Mouse (Mus musculus) midbrain, embryonic 13.5 days (tissue): ENCODE results near the gene Gm10037. TPM values are rescaled to one million over a fixed set of nuclear protein-coding genes. Genes with fewer than 3 reads are reported as not detected.
A peak's percentile ranks its signal among the peaks of the same experiment; 100 is the strongest.
"Not testable (repeated sequence)": the region's sequence is repeated elsewhere in the genome, so short reads cannot be mapped to it uniquely, and the experiment has no call there.

Experiments
- ATAC-seq: fragments of 200-750 bp; cut with Nextera tagmentation; 2 replicates; pipeline ENCODE4 v1.8.0; 2017; ENCODE audit warnings: mild to moderate bottlenecking, moderate TSS enrichment, moderate library complexity
- H3K27ac ChIP-seq: fragments of 300-500 bp; sonication (generic); 2 replicates; pipeline ENCODE4 v1.5.1; 2015; ENCODE audit warnings: inconsistent platforms, mild to moderate bottlenecking, moderate library complexity
- H3K27me3 ChIP-seq: fragments of 300-500 bp; sonication (generic); 2 replicates; pipeline ENCODE4 v1.6.1; 2015; ENCODE audit warnings: mild to moderate bottlenecking, inconsistent platforms
- H3K36me3 ChIP-seq: fragments of 300-500 bp; sonication (generic); 2 replicates; pipeline ENCODE4 v1.6.1; 2015; ENCODE audit warnings: mild to moderate bottlenecking, inconsistent platforms
- H3K4me1 ChIP-seq: fragments of 300-500 bp; sonication (generic); replicated peaks from 2 replicates; pipeline ENCODE4 v1.6.1; 2015; ENCODE audit warnings: inconsistent platforms
- H3K4me2 ChIP-seq: fragments of 300-500 bp; sonication (generic); replicated peaks from 2 replicates; pipeline ENCODE4 v1.6.1; 2015; ENCODE audit warnings: moderate library complexity, mild to moderate bottlenecking, inconsistent platforms
- H3K4me3 ChIP-seq: fragments of 300-500 bp; sonication (generic); replicated peaks from 2 replicates; pipeline ENCODE4 v1.5.1; 2015; ENCODE audit warnings: mild to moderate bottlenecking, inconsistent platforms
- H3K9ac ChIP-seq: fragments of 300-500 bp; sonication (generic); replicated peaks from 2 replicates; pipeline ENCODE4 v1.6.1; 2015; ENCODE audit warnings: mild to moderate bottlenecking, inconsistent platforms
- H3K9me3 ChIP-seq: fragments of 300-500 bp; sonication (generic); 2 replicates; pipeline ENCODE4 v1.6.1; 2016; ENCODE audit warnings: mild to moderate bottlenecking, inconsistent platforms
- WGBS: fragments of 180-500 bp; shearing (Covaris S2); methylation state at CpG from one replicate; pipeline ENCODE4 v1.1.7; 2015; 5-methylcytosine and 5-hydroxymethylcytosine counted together
- polyA plus RNA-seq: library from polyadenylated mRNA; unstranded; fragments of >200 nt; fragmentation: Nextera tagmentation; extraction: Ambion mirVana; gene quantifications from 2 replicates; pipeline ENCODE4 v1.2.1, GENCODE M21; 2015

Gene Gm10037
- polyA plus RNA-seq: 5.4 and 6.9 TPM in 2 replicates

DNA sequence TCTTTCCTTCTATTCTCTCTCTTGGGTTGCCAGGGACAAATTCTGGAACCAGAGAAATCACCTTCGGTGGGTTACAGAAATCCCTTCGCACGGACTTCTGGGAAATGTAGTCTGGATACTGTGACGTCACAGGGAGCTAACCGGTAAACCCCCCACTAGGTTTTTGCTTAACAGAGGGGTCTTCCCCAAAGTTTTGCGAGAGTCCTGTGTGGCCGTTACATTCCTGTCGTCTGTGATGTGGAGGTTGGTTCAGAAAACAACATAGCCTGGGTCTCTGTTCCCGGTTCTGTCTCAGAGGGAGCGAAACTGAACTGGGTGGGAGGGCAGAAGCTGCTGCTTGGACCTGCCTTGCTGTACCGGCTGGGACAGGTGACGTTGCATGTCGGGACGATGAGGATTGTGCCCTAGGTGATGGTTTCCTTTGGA lies at the start of gene Gm10037:
Gene Gm10037, plus strand, starts transcription at position 196 of the 426 bp plus-strand sequence.
- H3K27ac ChIP-seq: no peak within 1 kb of the TSS
- peak; percentile 82 for ATAC-seq
- peak within 1 kb of the TSS; percentile 59 for H3K4me3 ChIP-seq
- 1% methylated on average over 14 of the region's 14 CpGs for WGBS
- H3K4me2 ChIP-seq: peak within 1 kb of the TSS; percentile 66
- H3K9me3 ChIP-seq: peaks cover 3% of the 10 kb centered on the region; the same call in 1 of the 2 replicates
- no peaks in the 10 kb centered on the region for H3K27me3 ChIP-seq
- H3K36me3 ChIP-seq: peaks cover 12% of the 10 kb centered on the region
- peak within 1 kb of the TSS; percentile 67 for H3K9ac ChIP-seq
- peaks cover 5% of the 10 kb centered on the region for H3K4me1 ChIP-seq

DNA sequence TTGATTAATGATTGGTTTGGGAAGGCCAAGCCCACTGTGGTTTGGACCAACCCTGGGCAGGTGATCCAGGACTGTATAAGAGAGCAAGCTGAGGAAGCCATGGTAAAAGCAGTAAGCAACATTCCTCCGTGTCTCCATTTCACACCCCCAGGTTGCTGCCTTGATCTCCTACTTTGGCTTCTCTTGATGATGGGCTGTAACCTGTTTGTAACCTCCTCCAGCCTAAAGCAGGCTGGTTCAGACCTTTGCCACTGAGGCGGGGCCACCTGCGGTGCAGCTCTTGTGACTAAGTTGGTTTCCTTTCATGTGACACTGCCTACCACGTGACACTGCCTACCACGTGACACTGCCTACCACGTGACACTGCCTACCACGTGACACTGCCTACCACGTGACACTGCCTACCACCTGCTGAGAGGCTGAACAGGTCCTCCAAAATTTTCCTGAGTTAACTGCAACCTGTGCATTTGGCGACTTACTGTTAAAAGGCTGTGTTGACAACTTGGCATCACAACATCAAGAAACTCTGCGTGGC lies 38.9 kb upstream of the Gm10037 start:
- Histone ChIP-seq H3K36me3 (peaks cover 8% of the 10 kb centered on the region), H3K9ac (no peak overlapping the region), H3K4me3 (no peak overlapping the region), H3K27ac (no peak overlapping the region), H3K4me2 (no peak overlapping the region), H3K27me3 (no peaks in the 10 kb centered on the region), H3K4me1 (no peaks in the 10 kb centered on the region), H3K9me3 (peaks cover 3% of the 10 kb centered on the region; the same call in 1 of the 2 replicates)
- 92% methylated on average over 10 of the region's 10 CpGs for WGBS
- no peak for ATAC-seq

DNA sequence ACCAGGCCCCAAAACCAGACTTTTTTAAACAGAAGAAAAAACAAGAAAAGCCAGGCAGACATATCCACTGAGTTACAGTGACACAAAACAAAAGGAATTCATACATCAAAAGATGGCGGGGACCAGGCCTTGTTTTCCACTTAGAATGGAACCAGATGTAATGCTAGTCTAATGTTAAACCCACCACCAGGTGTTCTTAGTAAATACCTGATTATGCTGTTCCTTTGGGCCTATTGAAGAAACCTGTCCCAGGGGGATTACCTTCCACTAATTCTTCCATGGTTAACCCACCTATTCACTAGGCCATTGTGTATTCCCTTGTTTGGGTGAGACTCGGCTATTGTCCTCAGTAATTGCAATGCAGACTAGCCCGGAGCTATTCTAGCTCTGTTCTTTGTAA lies 32.3 kb upstream of the Gm10037 start:
- no peak for ATAC-seq
- Histone ChIP-seq H3K27me3 (no peaks in the 10 kb centered on the region), H3K9ac (no peak overlapping the region), H3K4me1 (no peaks in the 10 kb centered on the region), H3K4me3 (no peak overlapping the region), H3K36me3 (no peaks in the 10 kb centered on the region), H3K27ac (no peak overlapping the region), H3K4me2 (no peak overlapping the region), H3K9me3 (no peaks in the 10 kb centered on the region)
- WGBS: 65% methylated on average over 3 of the region's 3 CpGs

DNA sequence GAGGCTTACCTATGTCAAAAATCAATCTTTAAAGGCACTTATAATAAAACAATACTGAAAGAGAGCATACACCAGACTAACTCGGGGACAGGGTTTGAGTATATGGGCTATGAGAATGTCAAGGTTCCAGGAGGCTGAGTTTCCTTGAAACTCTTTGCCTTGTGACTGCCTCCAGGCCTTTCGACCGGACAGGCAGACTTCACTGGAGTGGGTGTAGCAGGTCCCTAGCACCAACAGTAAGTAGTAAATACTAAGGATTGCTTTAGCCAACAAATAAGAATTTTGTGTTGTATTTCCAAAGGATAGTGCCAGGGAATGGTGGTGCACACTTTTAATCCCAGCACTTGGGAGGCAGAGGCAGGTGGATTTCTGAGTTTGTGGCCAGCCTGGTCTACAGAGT lies 31.8 kb upstream of the Gm10037 start:
- H3K4me1 ChIP-seq, H3K9ac ChIP-seq, H3K9me3 ChIP-seq, H3K36me3 ChIP-seq, H3K4me2 ChIP-seq, ATAC-seq, H3K4me3 ChIP-seq, H3K27ac ChIP-seq, H3K27me3 ChIP-seq: not testable (repeated sequence)
- WGBS: 83% methylated on average over 3 of the region's 3 CpGs

DNA sequence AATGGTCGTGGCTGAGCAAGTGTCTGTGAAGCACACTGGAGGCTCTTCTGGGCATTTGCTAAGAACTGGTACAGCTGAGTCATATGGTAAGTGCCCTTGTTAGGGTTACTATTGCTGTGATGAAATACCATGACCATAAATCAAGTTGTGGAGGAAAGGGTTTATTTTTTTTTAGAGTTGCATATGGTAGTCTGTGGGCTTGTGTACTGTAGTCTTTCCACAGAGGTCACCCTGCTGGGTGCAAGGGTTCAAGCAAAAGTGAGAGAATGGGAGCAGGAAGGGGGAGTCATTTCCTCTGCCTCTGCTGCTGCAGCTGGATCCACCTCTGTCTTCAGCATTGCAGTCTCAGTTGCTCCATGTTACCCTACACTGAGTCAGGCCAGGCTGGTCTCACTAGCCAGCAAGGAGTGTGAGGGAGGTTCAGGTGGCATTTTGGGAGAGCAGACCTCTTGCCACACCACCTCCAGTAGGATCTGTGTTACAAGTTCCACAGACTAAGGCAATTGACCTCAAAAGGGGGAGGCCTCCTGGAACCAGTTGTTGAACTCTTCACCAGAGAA lies 19.2 kb upstream of the Gm10037 start:
- 68% methylated on average over 1 of the region's 1 CpGs for WGBS
- Histone ChIP-seq H3K36me3 (0 out of 2 replicates have a peak, but pooled peaks cover 4% of the 10 kb centered on the region), H3K4me3 (no peak overlapping the region), H3K27me3 (no peaks in the 10 kb centered on the region), H3K4me1 (peaks cover 7% of the 10 kb centered on the region; the same call in 1 of the 2 replicates), H3K27ac (no peak overlapping the region), H3K9ac (no peak overlapping the region), H3K9me3 (no peaks in the 10 kb centered on the region; the same call in 1 of the 2 replicates), H3K4me2 (no peak overlapping the region)
- ATAC-seq: no peak

DNA sequence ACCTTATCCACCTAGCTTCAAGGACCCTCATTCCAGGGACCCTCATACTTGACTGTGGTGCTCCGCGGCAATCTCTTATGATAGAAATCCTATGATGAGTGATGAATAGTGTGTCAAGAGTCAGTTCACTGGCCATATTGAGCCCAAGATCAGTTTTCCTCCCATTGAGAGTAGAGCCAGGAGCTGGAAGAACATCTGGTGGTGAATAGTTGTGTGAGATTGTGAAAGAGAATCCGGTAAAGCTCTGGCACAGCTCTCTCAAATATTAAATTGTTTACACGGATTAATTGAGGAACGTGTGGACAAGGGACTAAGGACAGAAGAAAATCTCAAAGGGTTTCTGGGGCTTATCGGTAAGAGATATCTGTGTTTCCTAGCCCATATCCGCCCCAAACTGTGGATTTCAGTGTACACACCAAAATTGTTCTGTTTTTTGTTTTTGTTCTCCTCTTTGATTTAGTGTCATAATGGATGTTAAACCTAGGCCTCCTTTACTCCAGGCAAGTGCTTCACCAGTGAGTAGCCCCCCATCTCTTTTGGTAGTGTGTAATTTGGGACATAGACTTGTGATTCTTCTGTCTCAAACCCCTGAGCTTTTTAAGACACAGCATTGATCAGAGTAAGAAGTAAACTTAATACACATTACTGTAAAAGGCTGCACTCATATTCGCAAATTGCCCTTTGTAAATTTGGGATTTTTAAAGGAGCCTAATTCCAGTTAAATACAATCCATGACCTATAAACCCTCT lies 17.8 kb upstream of the Gm10037 start:
- H3K4me1 ChIP-seq: peaks cover 7% of the 10 kb centered on the region; the same call in 1 of the 2 replicates
- no peak overlapping the region for H3K9ac ChIP-seq
- H3K4me3 ChIP-seq: peak overlapping the region; percentile 86
- H3K9me3 ChIP-seq: peaks cover 5% of the 10 kb centered on the region
- WGBS: 77% methylated on average over 8 of the region's 8 CpGs
- peak; percentile 59 for ATAC-seq
- H3K36me3 ChIP-seq: peaks cover 10% of the 10 kb centered on the region
- H3K27ac ChIP-seq: no peak overlapping the region
- no peaks in the 10 kb centered on the region for H3K27me3 ChIP-seq
- peak overlapping the region; percentile 72 for H3K4me2 ChIP-seq

DNA sequence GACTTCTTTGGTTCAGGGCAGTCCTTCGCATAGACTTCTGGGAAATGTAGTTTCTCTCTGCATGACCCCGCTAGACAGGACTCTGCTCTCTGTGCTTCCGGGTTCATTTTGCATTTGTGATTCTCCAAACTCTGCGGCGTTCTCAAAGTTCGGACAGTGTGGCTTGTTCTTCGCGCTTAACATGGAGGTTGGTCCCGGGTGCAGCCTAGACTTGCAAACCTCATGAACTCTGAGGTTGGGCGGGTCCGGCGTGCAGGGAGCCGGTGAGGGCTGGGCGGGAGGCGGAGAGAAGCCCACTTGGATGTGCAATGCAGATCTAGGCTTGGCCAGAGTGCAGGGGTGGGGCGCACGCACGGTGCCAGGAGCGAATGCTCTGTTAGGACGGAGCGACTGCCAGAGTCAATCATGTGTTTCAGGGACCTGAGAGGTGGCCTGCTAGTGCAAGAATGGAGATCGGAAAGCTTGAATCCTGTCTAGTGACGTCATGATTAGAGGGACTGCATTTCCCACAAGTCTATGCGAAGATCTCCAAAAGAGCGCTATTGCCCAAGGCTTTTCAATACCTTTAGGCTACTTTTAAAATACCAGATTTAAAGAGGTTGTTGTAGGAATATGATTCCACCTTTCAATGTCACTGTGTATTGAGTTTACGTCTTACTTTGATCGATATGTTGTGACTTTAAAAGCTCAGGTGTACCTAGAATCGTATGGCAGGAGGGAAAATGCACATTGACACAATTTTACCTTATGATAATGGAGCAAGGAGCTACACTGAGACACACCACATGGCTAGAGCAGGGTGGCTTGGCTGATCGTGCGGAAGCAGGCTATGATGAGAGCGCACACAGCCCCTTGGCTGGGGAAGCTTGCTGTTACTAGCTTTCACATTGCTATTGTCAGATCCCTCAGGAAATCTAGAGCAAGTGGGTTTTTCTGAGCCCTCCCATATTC lies 16.9 kb upstream of the Gm10037 start, which contains the start of gene Zfp273:
Gene Zfp273, plus strand, starts transcription at position 31 of the 951 bp plus-strand sequence.
- H3K9ac ChIP-seq: peak within 1 kb of the TSS; percentile 76
- H3K4me2 ChIP-seq: peak within 1 kb of the TSS; percentile 72
- H3K4me3 ChIP-seq: peak within 1 kb of the TSS; percentile 86
- H3K9me3 ChIP-seq: peaks cover 5% of the 10 kb centered on the region
- 4% methylated on average over 31 of the region's 31 CpGs for WGBS
- H3K27me3 ChIP-seq: no peaks in the 10 kb centered on the region
- ATAC-seq: peak; percentile 96
- H3K36me3 ChIP-seq: peaks cover 18% of the 10 kb centered on the region
- peak within 1 kb of the TSS; percentile 78 for H3K27ac ChIP-seq
- H3K4me1 ChIP-seq: peaks cover 7% of the 10 kb centered on the region; the same call in 1 of the 2 replicates

DNA sequence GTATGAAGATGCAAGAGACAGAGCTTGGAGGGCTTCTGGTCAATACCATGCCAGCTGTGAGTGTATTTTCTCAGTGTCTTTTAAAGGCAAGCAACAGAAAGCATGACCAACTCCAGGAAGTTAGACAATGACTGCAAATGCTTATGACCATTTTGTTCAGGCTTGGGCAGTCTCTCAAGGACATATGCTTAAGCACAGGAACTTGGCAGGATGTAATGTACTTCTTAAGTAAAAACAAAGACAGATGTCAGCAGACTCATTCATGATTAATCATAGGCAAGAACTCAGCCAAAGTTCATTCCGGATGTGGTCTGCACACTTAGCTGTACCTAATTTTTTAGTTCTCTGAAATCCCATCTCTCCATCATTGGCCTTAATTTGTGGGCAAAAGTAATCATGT lies 12.3 kb upstream of the Gm10037 start:
- ATAC-seq: no peak
- peaks cover 9% of the 10 kb centered on the region for H3K9me3 ChIP-seq
- no peak overlapping the region for H3K27ac ChIP-seq
- H3K9ac ChIP-seq: no peak overlapping the region
- no peak overlapping the region for H3K4me2 ChIP-seq
- 92% methylated on average over 1 of the region's 1 CpGs for WGBS
- peaks cover 46% of the 10 kb centered on the region for H3K36me3 ChIP-seq
- H3K27me3 ChIP-seq: no peaks in the 10 kb centered on the region
- no peak overlapping the region for H3K4me3 ChIP-seq
- peaks cover 7% of the 10 kb centered on the region; the same call in 1 of the 2 replicates for H3K4me1 ChIP-seq

DNA sequence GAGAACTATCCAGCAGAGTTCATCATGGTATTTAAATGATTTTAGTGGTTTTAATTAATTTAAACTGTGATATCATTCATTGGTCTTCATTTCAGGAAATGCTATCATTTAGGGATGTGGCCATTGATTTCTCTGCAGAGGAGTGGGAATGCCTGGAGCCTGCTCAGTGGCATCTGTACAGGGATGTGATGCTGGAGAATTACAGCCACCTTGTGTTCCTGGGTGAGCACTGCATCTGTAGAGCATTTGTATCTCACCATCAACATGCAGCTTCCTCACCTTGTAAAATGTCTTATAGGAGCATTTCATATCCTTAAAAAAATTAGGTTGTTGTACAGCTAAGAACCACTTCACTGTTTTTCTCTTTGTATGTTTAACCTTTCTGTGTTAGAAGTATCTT lies 2.2 kb downstream of the Gm10037 start:
- H3K4me1 ChIP-seq, H3K4me2 ChIP-seq, H3K9ac ChIP-seq, H3K9me3 ChIP-seq, ATAC-seq, H3K4me3 ChIP-seq, H3K27ac ChIP-seq, H3K36me3 ChIP-seq, H3K27me3 ChIP-seq: not testable (repeated sequence)

DNA sequence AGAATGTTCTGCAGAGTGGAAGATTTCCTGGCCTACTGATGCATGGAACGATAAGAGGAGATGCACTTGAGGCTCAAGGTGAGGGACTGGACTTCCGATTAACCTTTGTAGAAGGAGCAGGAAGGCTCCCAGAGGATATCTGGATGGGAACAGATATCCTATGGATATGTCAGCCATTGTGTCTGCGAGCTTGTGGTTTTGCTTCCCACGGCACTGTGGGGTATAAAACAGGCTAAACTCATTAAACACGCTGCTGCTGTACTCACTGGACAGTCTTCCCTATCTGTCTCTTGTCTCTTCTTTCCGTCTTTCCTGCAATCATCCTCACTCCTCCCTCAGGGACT lies 12.8 kb downstream of the Gm10037 start:
- peak; percentile 6; the same call in 1 of the 2 replicates for ATAC-seq
- H3K27me3 ChIP-seq: no peaks in the 10 kb centered on the region

DNA sequence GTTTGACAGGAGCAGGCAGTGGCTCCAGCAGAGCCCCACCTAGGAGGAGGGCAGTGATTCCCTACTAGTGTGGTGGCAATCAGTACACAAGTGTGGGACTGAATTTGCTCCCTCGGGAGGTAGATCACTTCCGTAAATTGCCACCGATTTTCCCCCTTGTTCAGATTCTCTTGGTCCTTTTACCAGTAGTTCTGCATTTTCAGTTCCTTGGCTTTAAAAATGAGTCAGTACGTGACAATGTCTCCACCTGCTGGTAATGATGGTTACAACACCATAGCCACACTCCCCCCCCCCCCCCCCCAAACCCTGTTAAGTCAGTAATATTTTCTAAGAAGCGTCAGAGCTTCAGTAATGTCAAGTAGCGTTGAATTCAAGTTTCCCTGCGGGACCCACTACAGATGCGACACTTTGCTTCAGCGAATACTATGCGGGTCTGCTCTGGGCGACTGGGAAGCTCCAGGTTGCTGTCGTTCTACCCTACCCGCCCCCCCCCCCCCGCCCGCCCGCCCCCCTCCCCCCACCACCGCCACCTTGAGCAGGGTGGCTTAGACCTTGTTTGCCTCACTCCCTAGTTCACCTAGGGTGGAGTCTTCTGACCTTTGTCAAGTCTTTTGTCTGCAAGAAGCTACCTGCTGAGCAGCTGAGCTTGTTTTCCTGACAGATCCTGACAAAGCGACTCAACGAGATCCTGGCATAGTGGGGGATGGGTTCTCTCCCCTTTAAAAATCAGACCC lies 13.4 kb downstream of the Gm10037 start:
- H3K4me2 ChIP-seq: peak overlapping the region; percentile 54
- no peaks in the 10 kb centered on the region for H3K9me3 ChIP-seq
- H3K4me3 ChIP-seq: peak overlapping the region; percentile 41
- WGBS: under 1% methylated on average over 13 of the region's 19 CpGs
- no peaks in the 10 kb centered on the region for H3K27me3 ChIP-seq
- peaks cover 5% of the 10 kb centered on the region for H3K4me1 ChIP-seq
- peak overlapping the region; percentile 62 for H3K9ac ChIP-seq
- no peaks in the 10 kb centered on the region for H3K36me3 ChIP-seq
- peak overlapping the region; percentile 48 for H3K27ac ChIP-seq
- ATAC-seq: peak; percentile 89

More for the DNA sequence above, 12.8 kb downstream of the Gm10037 start:
- Histone ChIP-seq H3K9ac (peak overlapping the region; percentile 62; the same call in 1 of the 2 replicates), H3K4me3 (peak overlapping the region; percentile 41), H3K36me3 (no peaks in the 10 kb centered on the region), H3K27ac (peak overlapping the region; percentile 48), H3K9me3 (no peaks in the 10 kb centered on the region), H3K4me1 (peaks cover 5% of the 10 kb centered on the region), H3K4me2 (peak overlapping the region; percentile 54)
- WGBS: 50% methylated on average over 6 of the region's 6 CpGs
